Mouse (Mus musculus) right cerebral cortex, postnatal 25 days (tissue): ENCODE measurements at regions not wholly inside any gene's neighbourhood (a gene's known extent, or its start where the extent isn't known, plus 50 kb on each side); places are given as distances from the start of the nearest gene placed in this dataset.
A peak's percentile ranks its signal among the peaks of the same experiment; 100 is the strongest.

ENCODE experiments used
- DNase-seq: peaks from one replicate; pipeline ENCODE4 v3.0.0; 2022

GRCm38 (mm10) chr2:169319521-169319920, 268.0 kb downstream of the Gm11011 start:
- DNase-seq = peak; percentile 37

- no peak for DNase-seq
Measured at GRCm38 (mm10) chr2:169314396-169314930, 273.1 kb downstream of the Gm11011 start.

GRCm38 (mm10) chr2:169311821-169312220, 275.7 kb downstream of the Gm11011 start:
- DNase-seq = no peak

DNA sequence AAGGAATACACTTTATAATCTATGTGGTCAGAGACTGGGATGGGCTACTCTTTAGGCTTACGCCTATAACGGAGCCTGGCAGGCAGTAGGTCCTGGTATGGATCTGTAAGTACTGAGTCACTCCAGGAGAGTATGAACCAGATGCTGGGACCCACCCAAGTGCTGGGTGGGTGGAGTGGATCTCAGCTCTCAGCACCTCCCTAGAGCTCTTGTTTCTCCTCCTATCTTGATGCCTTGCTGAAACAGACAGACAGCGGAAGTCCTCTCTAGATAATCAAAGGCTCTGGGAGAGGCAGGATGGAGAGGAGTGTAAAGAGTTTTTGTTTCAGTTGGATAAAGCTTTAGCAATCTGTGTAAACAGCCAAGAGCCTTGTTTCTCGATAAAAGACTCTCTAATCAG, 276.2 kb downstream of the Gm11011 start:
- DNase-seq = no peak

- DNase-seq = no peak
Measured at GRCm38 (mm10) chr2:169304360-169304759, 283.2 kb downstream of the Gm11011 start.

DNA sequence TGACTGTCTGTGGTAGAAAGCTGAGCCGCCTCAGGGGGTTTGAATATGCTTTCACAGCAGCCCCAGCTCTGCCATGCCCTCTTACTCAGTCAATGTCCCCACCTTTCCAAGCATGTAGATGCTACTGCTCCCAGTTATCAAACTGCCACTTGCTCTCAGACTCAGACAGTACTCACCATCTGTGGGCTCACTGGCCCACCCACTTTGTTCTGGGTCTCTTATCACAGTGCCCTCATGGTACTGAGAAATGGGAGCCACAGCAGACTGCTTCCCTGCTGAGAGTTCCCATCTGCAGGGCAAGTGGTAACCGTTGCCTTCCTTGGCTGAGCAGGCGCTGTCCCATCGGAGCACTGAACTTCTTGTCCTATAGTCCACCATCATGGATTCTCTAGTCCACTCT, 286.6 kb downstream of the Gm11011 start:
- no peak for DNase-seq

DNA sequence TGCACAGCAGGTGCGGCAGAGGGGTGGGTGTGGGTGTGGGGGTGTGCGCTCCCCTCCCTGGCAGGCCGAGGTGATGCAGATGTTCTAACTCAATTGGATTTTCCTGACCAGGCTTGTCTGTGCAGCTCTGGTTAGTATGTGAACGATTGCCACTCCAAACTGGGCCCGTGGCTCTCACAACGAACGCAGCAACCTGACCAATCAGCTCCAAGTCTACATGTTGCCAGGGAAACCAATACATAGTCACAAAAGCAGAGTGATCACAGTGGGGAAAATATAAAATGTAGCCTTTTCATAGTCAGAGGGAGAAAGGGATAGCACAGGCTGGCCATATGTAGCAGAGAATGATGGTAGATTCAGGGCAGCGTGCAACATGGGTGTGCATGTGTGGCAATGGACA, 287.1 kb downstream of the Gm11011 start:
- DNase-seq = peak; percentile 51

DNA sequence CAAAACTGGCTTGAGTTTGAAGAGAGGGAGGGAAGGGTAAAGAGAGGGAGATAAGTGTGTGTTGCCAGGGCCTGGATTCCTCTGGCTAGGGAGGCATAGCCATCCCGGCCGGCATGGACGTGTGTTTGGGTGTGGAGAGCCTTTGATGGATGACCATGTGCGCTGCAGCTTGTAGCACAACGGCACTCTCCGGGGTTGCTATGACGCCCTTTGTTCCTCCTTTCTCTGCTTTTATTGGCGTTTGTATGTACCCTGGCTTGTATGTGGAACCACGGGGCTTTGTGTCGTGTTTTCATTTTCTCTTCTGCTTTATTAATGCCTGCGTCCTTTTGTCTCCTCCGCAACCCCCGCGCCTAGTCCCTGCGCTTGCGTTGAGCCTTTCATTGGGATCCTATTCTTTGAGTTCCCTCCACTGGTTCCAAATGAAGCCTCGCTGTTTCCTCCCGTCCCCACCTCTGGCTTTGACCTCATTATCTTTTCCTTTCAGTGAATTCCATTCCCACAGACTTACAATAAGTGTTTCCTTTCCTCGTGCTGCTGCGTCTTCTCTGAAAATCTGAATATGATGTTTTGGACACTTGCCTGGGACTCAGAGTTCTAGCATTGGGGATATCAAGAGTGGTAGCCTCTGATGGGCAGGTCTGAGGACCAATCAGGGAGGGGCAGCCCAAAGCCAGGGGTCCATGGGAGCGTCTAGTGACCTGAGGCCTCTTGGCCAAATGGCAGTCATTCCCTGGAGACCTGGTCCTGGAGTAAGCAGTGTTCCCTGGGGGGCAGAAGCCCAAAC, 289.5 kb downstream of the Gm11011 start:
- DNase-seq = no peak

- no peak for DNase-seq
Measured at GRCm38 (mm10) chr2:169297226-169297625, 290.3 kb downstream of the Gm11011 start.

DNA sequence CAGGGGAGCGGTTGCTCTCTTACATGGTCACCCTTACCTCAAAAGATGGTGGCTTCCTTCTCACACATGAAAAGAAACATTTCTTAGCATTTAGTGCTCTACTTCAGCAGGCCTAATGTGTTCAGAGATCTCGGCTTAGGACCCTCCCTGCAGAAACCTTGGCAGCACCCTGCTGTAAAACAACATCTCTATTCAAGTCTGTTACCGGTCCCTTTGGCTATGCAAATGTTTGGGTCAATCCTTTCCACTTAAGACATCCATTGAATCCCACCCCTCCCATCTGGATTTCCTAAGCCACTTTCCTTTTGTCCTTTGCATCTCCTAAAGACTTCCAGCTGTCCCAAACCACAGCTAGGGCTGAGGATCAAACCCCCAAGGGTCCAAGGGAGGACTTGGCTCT, 294.2 kb downstream of the Gm11011 start:
- DNase-seq = no peak

- no peak for DNase-seq
Measured at GRCm38 (mm10) chr2:169288891-169289605, 298.5 kb downstream of the Gm11011 start.

- no peak for DNase-seq
Measured at GRCm38 (mm10) chr2:169286701-169287100, 300.8 kb downstream of the Gm11011 start.

DNA sequence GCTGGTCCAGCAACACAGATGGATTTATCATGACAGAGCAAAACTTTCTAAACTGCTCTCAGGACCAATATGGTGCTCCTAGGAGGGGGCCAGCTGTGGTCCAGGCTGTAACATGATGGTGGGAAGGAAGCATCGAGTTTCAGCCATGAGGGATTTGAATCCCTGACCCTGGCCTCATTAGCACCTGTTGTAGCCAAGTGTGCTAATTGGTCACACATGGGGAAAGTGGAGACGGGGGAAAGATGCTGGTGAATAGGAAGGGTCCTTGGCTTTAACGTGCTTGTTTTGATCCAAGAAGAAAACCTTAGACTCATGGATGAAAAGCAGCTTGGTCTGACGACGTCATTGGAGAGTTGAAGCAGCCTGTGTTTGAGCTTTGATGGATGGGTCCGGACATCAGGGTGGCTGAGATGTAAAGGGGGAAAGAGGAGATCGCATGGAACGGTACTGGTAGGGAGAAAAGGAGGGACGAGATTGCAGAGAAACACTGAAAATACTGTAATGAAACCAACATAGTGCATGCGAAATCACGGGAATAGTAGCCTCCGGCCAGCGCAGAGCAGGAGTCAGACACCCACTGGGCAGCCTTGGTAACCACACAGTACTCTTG, 304.9 kb downstream of the Gm11011 start:
- DNase-seq = no peak

GRCm38 (mm10) chr2:169275371-169275770, 312.2 kb downstream of the Gm11011 start:
- no peak for DNase-seq

DNA sequence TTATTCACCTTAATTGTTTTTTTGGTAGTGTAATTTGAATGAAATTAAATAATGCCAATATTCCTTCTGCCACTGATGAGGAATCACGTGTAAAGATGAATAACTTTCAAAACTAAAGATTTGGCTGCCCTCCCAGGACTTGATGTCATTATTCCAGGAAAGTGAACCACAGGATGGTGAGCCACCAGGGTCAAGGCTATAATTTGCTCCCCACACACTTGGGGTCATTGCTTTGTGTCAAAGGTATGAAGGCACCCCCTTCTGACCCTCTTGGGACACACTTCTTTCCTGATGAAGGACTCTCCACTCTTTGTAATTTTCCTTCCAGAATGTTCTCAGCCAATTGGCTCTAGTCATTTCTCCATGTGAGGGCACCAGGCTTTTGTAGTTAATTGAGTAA, 313.4 kb downstream of the Gm11011 start:
- no peak for DNase-seq

- DNase-seq = no peak
Measured at GRCm38 (mm10) chr2:169272622-169273021, 314.9 kb downstream of the Gm11011 start.

GRCm38 (mm10) chr2:169272018-169272417, 315.5 kb downstream of the Gm11011 start:
- no peak for DNase-seq

GRCm38 (mm10) chr2:169260636-169261035, 305.2 kb upstream of the Zfp64 start:
- peak; percentile 43 for DNase-seq

- no peak for DNase-seq
Measured at GRCm38 (mm10) chr2:169244572-169244971, 289.2 kb upstream of the Zfp64 start.

DNA sequence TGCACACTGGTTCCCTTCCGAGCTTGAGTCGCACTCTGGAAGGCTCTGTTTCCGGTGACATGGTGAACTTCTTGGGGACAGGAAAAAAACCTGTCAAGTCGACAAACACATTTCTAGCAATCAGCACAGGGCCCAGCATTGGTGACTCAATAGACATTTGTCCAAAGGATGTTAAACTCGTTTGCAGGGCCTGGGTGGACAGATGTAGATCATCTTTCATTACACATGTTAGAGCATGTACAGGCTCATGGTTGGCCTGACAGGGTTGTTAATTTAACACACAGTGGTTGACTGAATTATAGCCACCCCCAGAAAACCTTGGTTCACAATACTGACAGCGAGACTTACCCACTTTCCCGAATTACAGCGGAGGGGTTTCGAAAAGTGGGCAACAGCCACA, 288.6 kb upstream of the Zfp64 start:
- no peak for DNase-seq

DNA sequence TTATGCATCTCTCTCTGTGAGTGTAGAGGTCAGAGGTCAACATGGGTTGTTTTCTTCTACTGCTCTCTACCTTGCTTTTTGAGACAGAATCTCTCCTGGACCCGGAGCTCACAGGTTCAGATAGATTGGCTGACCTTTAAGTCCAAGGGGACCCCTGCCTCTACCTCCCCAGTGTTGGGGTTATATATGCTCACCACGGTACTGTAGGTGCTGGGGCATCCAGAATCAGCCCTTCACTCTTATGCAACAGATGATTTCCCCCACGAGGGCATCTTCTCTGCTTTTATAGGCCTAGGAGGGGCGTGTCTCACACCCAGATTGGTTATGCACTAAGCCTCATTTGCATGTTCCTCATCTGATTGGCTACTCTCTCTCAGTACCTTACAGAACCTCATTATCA, 282.5 kb upstream of the Zfp64 start:
- DNase-seq = no peak

DNA sequence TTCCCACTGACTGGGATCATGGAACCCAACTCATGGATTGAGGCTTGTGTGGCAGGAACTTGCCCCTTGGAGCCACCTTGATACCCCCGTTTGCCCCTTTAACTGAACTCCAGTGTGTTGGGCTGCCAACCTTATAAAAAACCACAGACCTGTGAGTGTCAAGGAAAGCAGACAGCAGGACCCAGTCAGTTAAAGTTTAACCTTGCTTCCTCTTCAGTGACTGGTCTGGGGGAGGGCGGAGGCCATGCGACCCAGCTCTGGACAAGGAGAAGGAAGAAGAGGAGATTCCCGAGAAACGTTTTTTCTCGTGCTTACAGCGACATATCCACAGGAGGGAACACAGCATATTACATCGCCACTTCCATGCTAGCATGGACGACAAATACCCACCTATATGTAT, 281.9 kb upstream of the Zfp64 start:
- DNase-seq = no peak

DNA sequence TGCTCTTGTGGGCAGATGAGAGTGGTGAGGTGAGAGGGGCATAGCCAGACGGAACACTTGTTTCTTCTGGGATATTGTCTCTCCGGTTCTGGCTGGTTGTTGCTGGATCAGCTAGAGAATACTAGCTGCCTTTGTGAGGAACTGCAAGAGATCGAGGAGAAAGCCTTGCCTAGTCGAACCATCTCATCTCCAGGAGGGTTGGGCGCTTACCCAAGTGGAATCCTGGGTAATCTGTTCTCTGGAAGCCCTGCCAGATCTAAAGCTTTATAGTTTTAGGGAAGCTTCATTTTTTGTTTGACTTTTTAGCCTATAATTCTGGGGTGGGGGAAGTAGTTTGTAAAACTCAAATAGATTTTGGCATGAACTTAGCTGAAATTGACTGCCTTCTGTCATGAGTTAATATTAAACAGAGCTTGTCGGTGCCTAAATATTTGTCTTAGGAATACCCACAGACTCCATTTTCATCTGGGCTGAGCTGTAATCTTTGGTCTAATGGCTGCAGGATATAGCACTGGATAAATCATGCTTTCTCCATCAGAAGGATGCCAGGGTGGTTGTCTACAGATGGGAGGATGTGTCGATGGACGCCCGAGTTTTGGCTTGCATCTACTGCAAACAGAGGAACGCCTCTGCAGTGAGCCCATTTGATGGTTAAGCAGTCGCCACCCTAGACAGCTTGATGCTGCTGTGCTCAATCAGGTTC, 279.1 kb upstream of the Zfp64 start:
- no peak for DNase-seq
